Mouse (Mus musculus) myocyte (in vitro differentiated cells): ENCODE data around the gene Ptprd.

Source experiments
- CEBPB ChIP-seq: IDR thresholded peaks from 2 replicates; pipeline ENCODE4 v1.6.1; 2011; ENCODE audit warnings: mild to moderate bottlenecking, moderate library complexity; ENCODE audit not compliant: poor library complexity, insufficient read depth, severe bottlenecking
- E2F4 ChIP-seq: IDR thresholded peaks from one replicate; pipeline ENCODE4 v1.6.1; 2011; ENCODE audit warnings: mild to moderate bottlenecking, control low read depth, moderate library complexity; ENCODE audit not compliant: insufficient read depth
- MYOD1 ChIP-seq, 3 experiments: IDR thresholded peaks; one replicate each; pipeline ENCODE4 v1.6.1; 2011; ENCODE audit warnings: control low read depth in 2 of 3, low read depth in 2 of 3, mild to moderate bottlenecking in 2 of 3, moderate library complexity in 1 of 3; ENCODE audit not compliant: insufficient read length in 2 of 3, control insufficient read depth in 1 of 3
- POLR2A ChIP-seq: IDR thresholded peaks from one replicate; pipeline ENCODE4 v1.6.1; 2011; ENCODE audit warnings: low read depth, mild to moderate bottlenecking, control low read depth, moderate library complexity; ENCODE audit not compliant: insufficient read length
- POLR2AphosphoS2 ChIP-seq: IDR thresholded peaks from one replicate; pipeline ENCODE4 v1.6.1; 2011; ENCODE audit warnings: low read depth, control low read depth; ENCODE audit not compliant: insufficient read length
- TCF12 ChIP-seq: IDR thresholded peaks from one replicate; pipeline ENCODE4 v1.6.1; 2011; ENCODE audit warnings: mild to moderate bottlenecking, control low read depth; ENCODE audit not compliant: poor library complexity, insufficient read depth, severe bottlenecking
- TCF3 ChIP-seq: IDR thresholded peaks from one replicate; pipeline ENCODE4 v1.6.1; 2011; ENCODE audit warnings: low read depth, control low read depth; ENCODE audit not compliant: insufficient read length
- USF1 ChIP-seq: IDR thresholded peaks from one replicate; pipeline ENCODE4 v1.6.1; 2011; ENCODE audit warnings: low read depth, mild to moderate bottlenecking, control low read depth, moderate library complexity

DNA sequence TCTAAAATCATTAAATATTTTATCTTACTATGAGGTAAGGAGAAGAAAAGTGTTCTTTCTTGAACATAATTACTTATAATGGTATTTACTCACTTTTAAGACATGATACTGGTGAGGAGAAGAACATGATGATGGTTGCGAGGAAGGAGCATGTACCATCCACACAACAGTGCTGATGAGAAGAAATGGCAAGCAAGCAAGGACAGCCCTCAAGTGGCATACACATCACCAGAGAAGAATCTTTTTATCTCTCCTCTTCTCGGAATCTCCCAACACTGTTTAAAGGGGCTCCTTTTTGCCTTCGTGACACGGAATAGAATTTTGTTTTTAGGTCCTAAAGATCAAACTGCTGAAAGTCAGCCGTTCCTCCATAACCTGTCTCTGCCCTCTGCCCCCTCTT, 1973.2 kb downstream of the Ptprd start:
- TF ChIP-seq POLR2A, result no peak
- no peak for TF ChIP-seq USF1
- no peak for TF ChIP-seq POLR2AphosphoS2
- no peak for TF ChIP-seq MYOD1 (IDR thresholded peaks at IDR 0.05; ENCODE audit: control insufficient read depth in 1 of 3, insufficient read length in 2 of 3, low read depth in 2 of 3)
- no peak for TF ChIP-seq CEBPB
- TF ChIP-seq TCF3, result no peak
- TF ChIP-seq E2F4, result no peak
- TF ChIP-seq TCF12, result no peak
